Comparison of ENCODE assay signal across 10 mouse cellular contexts in genomic region chr8:92960451-92960911, GRCm38 (mm10). TPM values are rescaled to one million over a fixed set of nuclear protein-coding genes. Genes with fewer than 3 reads are reported as not detected.
DNase-seq lines count a peak whose midpoint lies in the region; ATAC-seq and TF ChIP-seq lines count a peak whose summit lies in the region.
"Had no signal": no experiment of that assay in that cellular context is flagged by ENCODE, and none has a peak within 500 bp of the region (broad histone marks: within the 10 kb centered on the region; RNA-seq: fewer than 3 reads in every experiment).

No protein-coding gene starts in this region.

- no peaks in the 10 kb centered on the region for H3K36me3 ChIP-seq in kidney, embryonic 14.5 days (ENCODE audit: control insufficient read depth, insufficient read depth, low read length)
- no peaks in the 10 kb centered on the region for H3K36me3 ChIP-seq in kidney, adult 2 months (ENCODE audit: control insufficient read depth, insufficient read depth, low read length)
- H3K36me3 ChIP-seq in heart, embryonic 13.5 days, result no peaks in the 10 kb centered on the region

- peak overlapping the region; percentile 18; the same call in 1 of the 2 replicates for H3K9ac ChIP-seq in kidney, embryonic 14.5 days (ENCODE audit: low read depth, low read length)
- H3K9ac ChIP-seq in heart, embryonic 13.5 days, result peak overlapping the region; percentile 53

- intact Hi-C loops in left cerebral cortex, postnatal 36 days (cut with DNase I), result no loop called here

- H3K4me1 ChIP-seq in kidney, embryonic 14.5 days (ENCODE audit: control insufficient read depth, insufficient read depth, low read length), result peaks cover 11% of the 10 kb centered on the region
- H3K4me1 ChIP-seq in kidney, adult 2 months (ENCODE audit: control insufficient read depth, insufficient read depth, low read length), result no peaks in the 10 kb centered on the region
- peaks cover 16% of the 10 kb centered on the region for H3K4me1 ChIP-seq in heart, embryonic 13.5 days

- peak; percentile 75 for ATAC-seq in kidney, embryonic 14.5 days (ENCODE audit: low FRiP score, low TSS enrichment)
- ATAC-seq in heart, embryonic 13.5 days (ENCODE audit: extremely low read depth, insufficient number of reproducible peaks, low FRiP score, low TSS enrichment), result no peak
- ATAC-seq in megakaryocyte progenitor cell, adult 5-6 weeks (replicated peaks; ENCODE audit: poor library complexity), result peak; percentile 37

- H3K27ac ChIP-seq in kidney, embryonic 14.5 days (ENCODE audit: low read depth, low read length), result no peak overlapping the region
- H3K27ac ChIP-seq in kidney, adult 2 months (ENCODE audit: insufficient read depth, low read depth, low read length), result no peak overlapping the region
- H3K27ac ChIP-seq in heart, embryonic 13.5 days (replicated peaks), result no peak overlapping the region

- H3K9me3 ChIP-seq in kidney, embryonic 14.5 days (ENCODE audit: control insufficient read depth, low read length), result no peaks in the 10 kb centered on the region
- H3K9me3 ChIP-seq in heart, embryonic 13.5 days, result no peaks in the 10 kb centered on the region

- no peak for DNase-seq in kidney, adult 2 months
- peak; percentile 33 for DNase-seq in adrenal gland, adult 2 months
- no peak for DNase-seq in layer of hippocampus, adult 8-10 months (ENCODE audit: low spot score in 2 of 2)
- DNase-seq in T-cell, adult 2 months (ENCODE audit: low spot score), result no peak
- no peak for DNase-seq in left cerebral cortex, postnatal 36 days (ENCODE audit: low spot score in 2 of 2)

- H3K4me2 ChIP-seq in kidney, embryonic 14.5 days (replicated peaks; ENCODE audit: low read depth, low read length), result peak overlapping the region; percentile 76
- H3K4me2 ChIP-seq in heart, embryonic 13.5 days, result peak overlapping the region; percentile 85

- no peak for TF ChIP-seq CTCF in kidney, adult 2 months (conservative IDR thresholded peaks at IDR 0.05; ENCODE audit: insufficient read depth, insufficient read length, low read depth, low read length)

- TF ChIP-seq POLR2A in kidney, adult 2 months (IDR thresholded peaks at IDR 0.05; ENCODE audit: low read depth, low read length), result no peak

- under 1% methylated on average over 42 of the region's 42 CpGs for WGBS in kidney, embryonic 14.5 days
- 3% methylated on average over 42 of the region's 42 CpGs for WGBS in kidney, adult 2 months
- WGBS in heart, embryonic 13.5 days, result under 1% methylated on average over 42 of the region's 42 CpGs

- H3K4me3 ChIP-seq in kidney, embryonic 14.5 days (ENCODE audit: low read length), result peak overlapping the region; percentile 38
- no peak overlapping the region for H3K4me3 ChIP-seq in kidney, adult 2 months (ENCODE audit: insufficient read depth, low read depth, low read length)
- peak overlapping the region; percentile 51 for H3K4me3 ChIP-seq in heart, embryonic 13.5 days

- peaks cover 43% of the 10 kb centered on the region for H3K27me3 ChIP-seq in kidney, embryonic 14.5 days (ENCODE audit: control insufficient read depth, insufficient read depth, low read length)
- no peaks in the 10 kb centered on the region for H3K27me3 ChIP-seq in kidney, adult 2 months (replicated peaks; ENCODE audit: control insufficient read depth, insufficient read depth, low read length)
- H3K27me3 ChIP-seq in heart, embryonic 13.5 days (replicated peaks), result peaks cover 87% of the 10 kb centered on the region

RNA-seq across cellular contexts. Expression of gene Slc6a2, which starts 0.6 kb away (rescaled TPM):
- polyA plus RNA-seq in kidney, embryonic 14.5 days (2014; fragmentation: Nextera tagmentation; extraction: Ambion mirVana), result 0.03 TPM in 1 of 2 replicates, not detected in the other
- 0.99 and 3.4 TPM in 2 replicates for polyA plus RNA-seq in kidney, adult 2 months (2012; rRNA removed)
- 10 to 100 TPM in 1 of 2 experiments, 1 to 10 TPM in 1; 9.0 to 16.0 TPM for total RNA-seq in adrenal gland, adult 2 months (2021)
- polyA plus RNA-seq in adrenal gland, adult 2 months (2012; rRNA removed), result 1.9 and 4.6 TPM in 2 replicates
- polyA plus RNA-seq in heart, embryonic 13.5 days (2015; fragmentation: Nextera tagmentation; extraction: Ambion mirVana), result 0.04 TPM in 1 of 2 replicates, not detected in the other
- total RNA-seq in megakaryocyte progenitor cell, adult 5-6 weeks (2015), result not detected in 2 replicates
- 0.04 TPM in 1 of 2 replicates, not detected in the other for total RNA-seq in megakaryocyte progenitor cell, adult 5-6 weeks (2017)
- under 1 TPM; 0.10 to 0.27 (median 0.16) TPM for total RNA-seq in layer of hippocampus, adult 8-10 months (2022)
- total RNA-seq in left cerebral cortex, postnatal 36 days (2021), result under 1 TPM; 0.10 to 0.11 TPM
- total RNA-seq: MEL had no signal

RNA-seq across cellular contexts. Expression of gene Capns2, which starts 59.3 kb away (rescaled TPM):
- polyA plus RNA-seq in kidney, embryonic 14.5 days (2014; fragmentation: Nextera tagmentation; extraction: Ambion mirVana), result 0.20 and 0.72 TPM in 2 replicates
- polyA plus RNA-seq in kidney, adult 2 months (2012; rRNA removed), result 0.16 TPM in 1 of 2 replicates, not detected in the other
- total RNA-seq in adrenal gland, adult 2 months (2021), result under 1 TPM in 1 of 2 experiments, not detected in 1; 0.69 TPM
- 0.11 TPM in 1 of 2 replicates, not detected in the other for polyA plus RNA-seq in adrenal gland, adult 2 months (2012; rRNA removed)
- polyA plus RNA-seq in heart, embryonic 13.5 days (2015; fragmentation: Nextera tagmentation; extraction: Ambion mirVana), result 0.29 TPM in 1 of 2 replicates, not detected in the other
- 0.37 and 0.85 TPM in 2 replicates for total RNA-seq in megakaryocyte progenitor cell, adult 5-6 weeks (2015)
- not detected in 2 replicates for total RNA-seq in megakaryocyte progenitor cell, adult 5-6 weeks (2017)
- total RNA-seq in layer of hippocampus, adult 8-10 months (2022), result 1 to 10 TPM; 1.1 to 1.8 (median 1.4) TPM
- 1 to 10 TPM in 1 of 2 experiments, under 1 TPM in 1; 0.64 to 1.1 TPM for total RNA-seq in left cerebral cortex, postnatal 36 days (2021)
- total RNA-seq: heart, adult 18-20 months had no signal

Comparison
In these comparisons a context has a peak if more than half of its experiments do, and no peak if none do; other contexts are left out.
1. RNA of gene Slc6a2, which starts 0.6 kb away (total RNA-seq): 9.0 to 16.0 TPM in adrenal gland, adult 2 months; 0.10 to 0.27 TPM in layer of hippocampus, adult 8-10 months, 0.10 to 0.11 TPM in left cerebral cortex, postnatal 36 days and 0.04 TPM in megakaryocyte progenitor cell, adult 5-6 weeks; every median in the first group is over 4 times any median in the second.